Mouse (Mus musculus) hindbrain, embryonic 15.5 days (tissue): ENCODE measurements around the gene Mark2. TPM values are rescaled to one million over a fixed set of nuclear protein-coding genes. Genes with fewer than 3 reads are reported as not detected.

Experiments
- polyA plus RNA-seq: library from polyadenylated mRNA; unstranded; fragments of >200 nt; fragmentation: Nextera tagmentation; extraction: Ambion mirVana; gene quantifications from 2 replicates; pipeline ENCODE4 v1.2.1, GENCODE M21; 2015

Gene Mark2
- polyA plus RNA-seq, 1 experiment from 2014 or later = 52.5 TPM

Other genes starting within 250 kb of the Mark2 start
- gene Flrt1, start 236.1 kb downstream of the Mark2 start, polyA plus RNA-seq = 9.8 and 11.1 TPM in 2 replicates
- 233 and 239 TPM in 2 replicates for gene Otub1, start 135.5 kb downstream of the Mark2 start, polyA plus RNA-seq
- 1,050 and 1,125 TPM in 2 replicates for gene Cox8a, start 124.2 kb downstream of the Mark2 start, polyA plus RNA-seq
- 62.2 and 66.2 TPM in 2 replicates for gene Naa40, start 100.7 kb downstream of the Mark2 start, polyA plus RNA-seq
- 24.0 and 32.1 TPM in 2 replicates for gene Rcor2, start 74.5 kb downstream of the Mark2 start, polyA plus RNA-seq
- gene Spindoc, start 41.1 kb upstream of the Mark2 start, polyA plus RNA-seq = 28.9 and 32.2 TPM in 2 replicates
- gene 2700081O15Rik, start 75.8 kb upstream of the Mark2 start, polyA plus RNA-seq = 15.3 and 17.2 TPM in 2 replicates
- 643 and 672 TPM in 2 replicates for gene Rtn3, start 141.4 kb upstream of the Mark2 start, polyA plus RNA-seq
- 6.6 and 6.8 TPM in 2 replicates for gene Atl3, start 152.2 kb upstream of the Mark2 start, polyA plus RNA-seq
- 4.8 and 5.7 TPM in 2 replicates for gene Pla2g16, start 215.6 kb upstream of the Mark2 start, polyA plus RNA-seq